Mouse (Mus musculus) A20 (cell line): Measurements from ENCODE around the gene Lrrn2.
"Not testable (repeated sequence)": the region's sequence is repeated elsewhere in the genome, so short reads cannot be mapped to it uniquely, and the experiment has no call there.

Experiments used
- DNase-seq: peaks from one replicate; pipeline ENCODE4 v3.0.0-alpha.2; 2011; ENCODE audit warnings: low read depth, low spot score

Gene Lrrn2

GRCm38 (mm10) chr1:132928907-132929250 is 48.8 kb downstream of the Lrrn2 start:
- no peak for DNase-seq

GRCm38 (mm10) chr1:132930291-132930690 is 50.2 kb downstream of the Lrrn2 start:
- no peak for DNase-seq

GRCm38 (mm10) chr1:132932421-132932820 is 52.3 kb downstream of the Lrrn2 start:
- no peak for DNase-seq

- no peak for DNase-seq
Measured at GRCm38 (mm10) chr1:132934856-132935255, 54.8 kb downstream of the Lrrn2 start.

DNA sequence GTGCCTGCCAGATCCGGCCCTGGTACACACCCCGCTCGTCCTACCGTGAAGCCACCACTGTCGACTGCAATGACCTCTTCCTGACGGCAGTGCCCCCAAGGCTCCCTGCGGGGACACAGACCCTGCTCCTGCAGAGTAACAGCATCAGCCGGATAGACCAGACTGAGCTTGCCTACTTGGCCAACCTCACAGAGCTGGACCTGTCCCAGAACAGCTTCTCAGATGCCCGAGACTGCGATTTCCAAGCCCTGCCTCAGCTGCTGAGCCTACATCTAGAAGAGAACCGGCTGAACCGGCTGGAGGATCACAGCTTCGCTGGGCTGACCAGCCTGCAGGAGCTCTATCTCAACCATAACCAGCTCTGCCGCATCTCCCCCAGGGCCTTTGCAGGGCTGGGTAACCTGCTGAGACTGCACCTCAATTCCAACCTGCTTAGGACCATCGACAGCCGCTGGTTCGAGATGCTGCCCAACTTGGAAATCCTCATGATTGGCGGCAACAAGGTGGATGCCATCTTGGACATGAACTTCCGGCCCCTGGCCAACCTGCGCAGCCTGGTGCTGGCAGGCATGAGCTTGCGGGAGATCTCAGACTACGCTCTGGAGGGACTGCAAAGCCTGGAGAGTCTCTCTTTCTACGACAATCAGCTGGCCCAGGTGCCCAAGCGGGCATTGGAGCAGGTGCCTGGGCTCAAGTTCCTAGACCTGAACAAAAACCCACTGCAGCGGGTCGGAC is 57.4 kb downstream of the Lrrn2 start:
- DNase-seq = no peak

- no peak for DNase-seq
Measured at GRCm38 (mm10) chr1:132938975-132939374, 58.9 kb downstream of the Lrrn2 start.

DNA sequence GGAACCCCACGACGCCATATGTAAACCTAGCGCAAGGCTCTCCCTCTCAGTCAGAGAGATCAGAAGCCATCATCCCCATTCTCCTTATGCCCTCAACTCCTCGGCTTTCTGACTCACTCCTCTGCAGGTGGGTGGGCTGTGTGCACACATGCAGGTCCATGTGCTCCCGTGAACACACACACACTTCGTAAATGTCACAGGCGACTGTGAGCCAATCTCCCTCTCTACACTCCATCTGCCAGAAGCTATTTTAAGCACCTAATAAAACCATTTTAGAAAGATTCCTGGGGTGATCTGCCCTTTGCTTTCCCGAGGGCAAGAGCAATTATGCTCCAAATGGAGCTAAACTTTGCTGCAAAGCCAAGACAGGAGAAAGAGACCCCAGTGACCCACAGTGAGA is 65.8 kb downstream of the Lrrn2 start:
- DNase-seq = no peak

DNA sequence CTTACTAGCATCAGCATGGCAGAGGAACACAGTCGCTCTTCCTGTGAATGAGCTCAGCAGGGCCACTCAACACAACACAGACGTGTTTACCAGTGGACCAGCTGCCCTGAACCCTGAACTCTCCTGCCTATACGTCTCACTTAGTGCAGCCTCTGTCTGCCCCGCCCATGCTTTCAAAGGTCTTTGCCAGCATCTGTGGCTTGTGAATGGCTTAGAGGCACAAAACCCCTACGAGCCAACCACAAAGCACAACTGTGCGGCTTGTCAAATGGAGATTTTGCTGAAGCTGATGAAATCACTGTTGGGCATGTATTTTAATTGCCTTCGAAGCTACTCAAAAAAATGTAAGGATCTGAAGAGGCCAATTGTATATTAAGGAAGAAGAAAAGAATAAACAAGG is 67.7 kb downstream of the Lrrn2 start:
- DNase-seq = no peak

DNA sequence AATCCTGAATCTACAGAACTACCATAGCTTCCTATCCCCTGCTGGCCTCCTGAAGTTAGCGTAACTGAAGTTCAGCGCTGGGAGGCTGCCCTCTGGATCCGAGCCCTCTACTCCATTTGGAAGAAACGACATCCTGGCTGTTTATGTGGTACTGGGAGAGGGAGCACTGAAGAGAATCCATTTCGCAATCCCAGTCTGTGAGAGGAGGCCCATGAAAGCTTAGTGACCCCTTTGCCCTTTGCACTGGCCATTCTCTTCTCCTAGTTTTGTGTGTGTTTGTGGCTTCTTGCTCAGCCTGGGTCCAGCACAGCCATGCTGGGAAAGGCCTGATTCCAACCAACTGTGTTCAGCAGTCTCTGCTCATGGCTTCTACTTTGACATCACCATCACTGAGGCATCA is 76.7 kb downstream of the Lrrn2 start:
- DNase-seq = no peak

GRCm38 (mm10) chr1:132961751-132962150 is 81.7 kb downstream of the Lrrn2 start:
- DNase-seq = no peak

DNA sequence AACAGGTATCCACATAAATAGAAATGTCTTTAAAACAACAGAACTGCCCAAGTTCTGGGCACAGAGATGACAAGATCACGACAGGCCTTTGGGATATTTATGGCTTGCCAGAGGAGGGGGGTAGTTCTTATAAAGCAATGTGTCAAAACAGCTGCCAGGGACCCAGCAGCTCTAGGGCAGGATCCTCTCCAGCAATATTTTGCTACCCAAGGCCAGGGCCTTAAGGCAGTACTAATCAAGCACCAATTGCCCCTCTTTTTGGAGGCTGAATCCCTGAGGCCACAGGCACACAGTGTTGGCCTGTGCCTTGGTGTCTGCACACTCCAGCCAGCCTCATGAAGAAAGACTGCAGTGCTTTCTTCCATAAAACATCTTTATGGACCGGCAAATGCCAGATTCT is 84.0 kb downstream of the Lrrn2 start:
- no peak for DNase-seq

DNA sequence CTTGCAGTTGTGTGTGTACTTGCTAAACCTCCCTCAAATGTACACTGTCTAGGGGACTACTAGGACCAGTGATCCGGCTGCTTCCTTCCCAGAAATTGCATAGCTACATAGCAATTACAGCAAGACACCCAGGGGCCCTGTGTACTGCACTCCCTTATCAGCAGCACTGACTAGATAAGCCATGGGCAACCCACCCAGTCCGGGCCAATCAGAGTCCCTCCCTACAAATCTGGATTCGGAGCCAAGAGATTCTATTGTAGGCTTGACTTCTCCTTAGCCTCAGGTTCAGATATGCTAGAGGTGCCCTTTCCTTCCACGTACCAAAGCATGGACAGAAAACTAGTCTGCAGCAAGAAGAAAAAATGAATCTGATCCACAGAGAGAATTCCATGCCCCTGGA is 84.6 kb downstream of the Lrrn2 start:
- no peak for DNase-seq

DNA sequence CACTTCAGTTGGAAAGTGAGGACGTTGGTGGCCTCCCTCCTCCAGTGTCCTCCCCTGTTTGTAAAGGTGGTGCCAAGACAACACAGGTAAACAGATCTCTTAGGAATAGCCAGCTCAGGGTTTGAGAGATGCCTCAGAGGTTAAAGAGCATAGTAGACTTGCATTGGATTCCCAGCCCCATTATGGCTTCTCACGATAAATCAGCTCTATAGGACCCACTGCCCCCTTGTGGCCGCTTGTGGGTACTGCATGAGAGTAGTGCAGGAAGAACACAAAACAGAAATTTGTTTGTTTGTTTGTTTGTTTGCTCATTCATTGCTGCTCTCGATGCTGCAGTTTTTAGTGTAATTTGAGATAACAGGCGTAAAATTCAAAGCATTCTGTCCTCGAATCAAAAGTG is 88.6 kb downstream of the Lrrn2 start:
- DNase-seq = peak; percentile 63

DNA sequence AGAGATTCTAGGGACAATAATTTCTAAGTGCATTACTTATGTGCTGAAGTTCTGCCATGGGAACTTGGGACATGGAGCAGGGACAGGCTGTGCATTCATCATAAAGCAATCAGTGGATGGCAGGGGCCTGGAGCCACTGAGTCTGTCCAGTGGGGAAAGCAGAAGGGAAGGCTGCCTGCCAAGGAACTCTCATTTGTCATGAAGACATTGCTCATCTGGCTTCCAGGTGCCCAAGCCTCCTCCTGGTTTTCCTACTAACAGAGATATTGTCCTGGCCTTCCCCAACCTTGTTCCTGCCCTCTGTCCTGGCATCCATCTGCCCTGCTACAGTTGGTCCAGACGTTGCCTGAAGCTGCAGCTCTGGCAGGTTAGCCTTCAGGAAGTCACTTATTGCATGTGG is 97.3 kb downstream of the Lrrn2 start:
- DNase-seq = no peak

DNA sequence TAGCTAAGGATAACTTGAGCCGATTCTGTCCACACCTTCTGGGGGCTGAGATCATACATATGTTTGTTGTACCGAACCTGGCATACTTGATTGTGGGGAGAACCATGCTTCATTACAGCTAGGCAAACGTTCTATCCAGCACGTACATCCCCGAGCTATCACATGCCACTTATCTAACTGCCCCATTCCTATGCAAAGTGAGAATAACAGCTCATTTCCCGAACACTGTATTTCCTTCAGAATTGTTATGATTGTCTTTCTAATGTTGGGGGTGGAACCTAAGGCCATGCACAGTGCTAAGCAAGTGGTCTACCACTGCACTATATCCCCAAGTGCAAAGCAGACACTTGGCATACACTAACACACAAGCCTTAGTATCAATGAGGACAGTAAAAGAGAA is 101.2 kb downstream of the Lrrn2 start:
- no peak for DNase-seq

DNA sequence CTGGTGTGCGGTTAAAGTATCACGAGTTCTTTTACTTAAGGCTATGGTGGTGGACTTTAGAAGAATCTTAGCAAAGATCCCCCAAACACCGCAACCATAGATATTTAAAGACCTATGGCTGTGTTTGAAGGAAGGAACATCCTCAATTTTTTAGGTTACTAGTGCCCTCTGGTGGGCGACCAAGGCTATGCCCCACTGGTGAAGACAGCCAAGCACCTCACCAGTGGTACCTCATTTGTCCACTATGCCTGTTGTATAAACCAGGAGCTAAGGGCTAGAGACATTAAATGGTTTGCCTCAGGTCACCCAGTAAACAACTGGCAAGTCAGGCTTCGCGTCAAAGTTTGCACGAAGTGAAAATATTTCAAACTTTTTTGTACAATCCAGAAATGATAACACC is 102.7 kb downstream of the Lrrn2 start:
- peak; percentile 57 for DNase-seq

DNA sequence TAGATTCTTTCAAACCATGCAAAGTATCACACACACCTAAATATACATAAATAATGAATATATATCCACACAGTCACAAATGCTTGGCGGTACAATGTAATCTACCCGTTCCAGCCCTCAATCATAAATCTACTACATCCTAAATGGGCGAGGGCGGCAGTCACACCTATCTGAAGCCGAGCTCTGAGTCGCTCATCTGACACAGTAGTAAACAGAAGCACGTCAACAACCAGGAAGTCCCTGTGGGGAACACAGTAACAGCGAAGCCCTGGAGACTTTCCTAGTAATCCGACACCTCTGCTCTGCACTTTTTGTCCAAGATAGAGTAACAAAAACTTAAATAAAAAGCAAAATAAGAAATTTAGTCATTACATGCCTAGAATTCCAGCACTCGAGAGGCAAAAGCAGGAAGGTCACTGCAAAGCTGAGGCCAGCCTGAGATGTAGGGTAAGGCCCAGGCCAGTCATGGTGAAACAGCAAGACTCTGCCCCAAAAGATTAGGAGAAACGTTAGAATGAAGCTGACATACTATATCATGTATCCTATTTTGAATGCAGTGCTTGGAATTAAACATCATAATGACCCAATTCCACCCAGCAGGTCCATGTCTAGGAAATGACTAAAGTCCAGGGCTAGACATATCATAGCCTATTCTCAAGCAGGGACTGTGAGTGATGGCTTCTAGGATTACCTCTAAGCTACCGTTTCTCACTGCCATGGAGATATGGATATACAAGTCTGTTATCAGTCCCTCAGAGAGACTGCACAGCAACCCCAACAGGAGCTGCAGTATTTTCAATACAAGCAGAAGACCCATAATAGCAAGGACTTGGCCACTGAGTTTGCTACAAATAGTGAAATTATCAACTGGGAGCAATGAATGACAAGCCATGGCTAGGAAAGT is 108.7 kb downstream of the Lrrn2 start:
- DNase-seq = not testable (repeated sequence)
